Mouse (Mus musculus) adipocyte (in vitro differentiated cells): Measurements from ENCODE around the gene Gast.
"Not testable (repeated sequence)": the region's sequence is repeated elsewhere in the genome, so short reads cannot be mapped to it uniquely, and the experiment has no call there.

ENCODE experiments used
- DNase-seq: peaks from one replicate; pipeline ENCODE4 v3.0.0-alpha.2; 2016; ENCODE audit warnings: low spot score

The Gast gene

DNA sequence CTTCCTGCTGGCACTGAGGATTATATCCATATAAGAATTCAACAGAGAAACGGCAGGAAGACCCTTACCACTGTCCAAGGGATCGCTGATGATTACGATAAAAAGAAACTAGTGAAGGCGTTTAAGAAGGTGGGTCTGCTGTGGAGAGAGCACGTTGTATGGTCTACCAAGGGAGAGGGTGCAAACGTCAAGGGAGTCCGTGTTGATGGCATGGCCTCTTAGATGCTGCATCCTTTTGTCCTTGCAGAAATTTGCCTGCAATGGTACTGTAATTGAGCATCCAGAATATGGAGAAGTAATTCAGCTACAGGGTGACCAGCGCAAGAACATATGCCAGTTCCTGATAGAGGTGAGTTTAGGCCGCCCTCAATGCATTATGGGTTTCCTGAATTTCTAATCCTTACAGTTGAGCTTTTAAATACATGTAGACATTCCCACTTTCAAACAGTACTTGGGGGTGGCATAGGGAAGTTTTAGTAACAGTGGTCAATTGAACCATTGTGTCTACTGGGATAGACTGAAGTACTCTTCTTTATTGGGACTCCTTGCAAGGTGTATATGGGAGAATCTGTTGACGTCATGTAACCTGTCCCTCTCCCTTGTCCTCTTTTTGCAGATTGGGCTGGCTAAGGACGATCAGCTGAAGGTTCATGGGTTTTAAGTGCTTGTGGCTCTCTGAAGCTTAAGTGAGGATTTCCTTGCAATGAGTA lies 13.4 kb upstream of the Gast start:
- peak; percentile 25 for DNase-seq

DNA sequence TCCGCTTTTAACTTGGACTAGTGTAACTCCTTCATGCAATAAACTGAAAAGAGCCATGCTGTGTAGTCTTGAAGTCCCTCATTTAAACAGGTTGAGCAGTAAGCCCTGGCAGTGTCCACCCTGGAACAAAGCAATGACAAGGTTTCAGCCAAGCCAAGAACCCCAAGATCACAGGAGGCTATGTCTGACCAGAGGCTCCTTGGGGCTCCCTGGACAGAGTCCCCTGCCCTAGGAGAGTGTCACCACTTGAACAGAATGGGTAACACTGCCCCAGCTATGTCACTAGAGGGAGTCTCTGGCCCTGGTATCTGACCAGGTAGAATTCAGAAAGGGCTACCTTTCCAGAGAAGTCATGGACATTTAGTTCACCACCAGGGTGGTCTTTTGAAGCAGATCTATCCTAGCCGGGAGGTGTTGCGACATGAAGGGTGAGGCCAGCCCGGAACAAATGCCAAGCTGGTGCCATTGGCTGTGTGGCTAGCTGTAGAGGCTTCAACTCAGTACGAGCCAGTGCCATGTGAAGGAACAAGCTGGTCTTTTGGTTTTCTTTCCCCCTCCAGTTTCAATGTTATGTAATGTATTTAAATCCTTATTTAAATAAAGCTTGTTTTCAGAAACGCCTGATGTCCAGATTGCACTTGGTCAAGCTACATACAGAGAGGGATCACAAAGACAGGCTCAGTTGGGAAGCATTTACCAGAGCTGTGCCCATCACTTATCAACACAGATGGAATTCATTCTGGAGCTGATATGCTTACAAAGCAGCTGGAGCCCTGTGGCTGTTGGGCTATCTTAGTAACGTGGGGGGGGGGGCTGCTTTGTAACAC lies 12.5 kb upstream of the Gast start:
- DNase-seq, result peak; percentile 46

DNA sequence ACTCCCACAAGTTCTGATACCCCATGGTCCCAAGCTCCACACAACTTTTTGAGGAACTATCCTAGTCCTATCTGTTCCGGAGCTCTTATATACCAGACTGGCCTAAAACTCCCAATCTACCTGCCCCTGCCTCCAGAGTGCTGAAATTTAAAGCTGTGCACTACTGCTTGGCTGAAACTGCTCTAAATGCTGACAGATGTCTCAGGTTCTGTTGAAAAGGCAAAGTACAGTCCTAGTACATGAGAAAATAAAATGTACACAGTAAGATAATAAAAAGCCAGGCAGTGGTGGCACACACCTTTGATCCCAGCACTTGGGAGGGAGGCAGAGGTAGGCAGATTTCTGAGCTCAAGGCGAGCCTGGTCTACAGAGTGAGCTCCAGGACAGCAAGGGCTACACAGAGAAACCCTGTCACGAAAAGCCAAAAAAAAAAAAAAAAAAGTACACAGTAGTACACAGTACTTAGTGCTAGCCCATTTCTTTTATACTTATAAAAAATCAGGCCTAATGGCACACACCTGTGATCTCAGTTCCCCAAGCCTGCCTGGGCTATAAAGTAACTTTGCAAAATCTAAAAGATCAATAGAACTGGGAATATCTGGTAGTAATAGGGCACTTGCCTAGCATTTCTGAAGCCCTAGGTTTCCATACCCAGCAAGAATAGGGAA lies 11.5 kb upstream of the Gast start:
- no peak for DNase-seq

GRCm38 (mm10) chr11:100323578-100323977 lies 10.6 kb upstream of the Gast start:
- peak; percentile 83 for DNase-seq

- DNase-seq, result no peak
These were observed 9.1 kb upstream of the Gast start for GRCm38 (mm10) chr11:100325062-100325629.

GRCm38 (mm10) chr11:100327316-100327715 lies 6.9 kb upstream of the Gast start:
- no peak for DNase-seq

DNA sequence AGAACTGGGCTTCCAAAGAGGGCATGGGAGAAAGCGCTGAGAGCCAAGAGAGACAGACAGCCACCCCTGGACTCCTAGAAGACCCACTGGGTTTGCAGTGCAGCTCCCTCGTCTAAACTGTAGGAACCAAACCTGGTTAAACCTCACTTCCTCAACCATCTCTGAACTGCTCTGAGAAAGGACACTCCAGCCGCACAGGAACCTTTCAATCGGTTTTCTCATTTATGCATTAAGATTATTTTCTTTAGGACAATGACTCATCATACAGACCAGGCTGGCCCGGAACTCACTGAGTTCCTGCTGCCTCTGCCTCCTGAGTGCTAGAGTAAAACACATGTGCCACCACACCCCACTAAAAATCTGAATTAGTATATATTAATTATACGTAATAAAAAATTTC lies 6.4 kb upstream of the Gast start:
- DNase-seq, result no peak

- no peak for DNase-seq
These were observed 4.0 kb upstream of the Gast start for GRCm38 (mm10) chr11:100330235-100330634.

DNA sequence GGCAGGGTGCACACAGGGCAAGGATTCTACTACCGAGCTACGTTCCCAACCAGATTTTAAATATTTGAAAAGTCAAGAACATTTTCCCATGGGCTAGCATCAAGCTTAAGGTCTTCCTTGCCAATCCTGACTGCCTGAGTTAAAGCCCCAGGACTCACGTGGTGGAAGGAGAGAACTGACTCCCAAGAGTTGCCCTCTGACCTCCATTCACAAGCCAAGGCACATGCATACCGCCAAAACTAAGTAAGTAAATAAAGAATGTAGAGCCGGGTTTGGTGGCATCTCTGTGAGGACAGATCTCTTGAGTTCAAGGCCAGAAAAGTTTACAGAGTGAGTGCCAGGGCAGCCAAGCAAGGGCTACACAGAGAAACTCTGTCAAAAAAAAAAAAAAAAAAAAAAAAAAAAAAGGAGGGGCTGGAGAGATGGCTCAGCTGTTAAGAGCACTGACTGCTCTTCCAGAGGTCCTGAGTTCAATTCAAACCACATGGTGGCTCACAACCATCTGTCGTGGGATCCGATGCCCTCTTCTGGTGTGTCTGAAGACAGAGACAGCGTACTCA lies 3.3 kb upstream of the Gast start:
- DNase-seq, result peak; percentile 74

DNA sequence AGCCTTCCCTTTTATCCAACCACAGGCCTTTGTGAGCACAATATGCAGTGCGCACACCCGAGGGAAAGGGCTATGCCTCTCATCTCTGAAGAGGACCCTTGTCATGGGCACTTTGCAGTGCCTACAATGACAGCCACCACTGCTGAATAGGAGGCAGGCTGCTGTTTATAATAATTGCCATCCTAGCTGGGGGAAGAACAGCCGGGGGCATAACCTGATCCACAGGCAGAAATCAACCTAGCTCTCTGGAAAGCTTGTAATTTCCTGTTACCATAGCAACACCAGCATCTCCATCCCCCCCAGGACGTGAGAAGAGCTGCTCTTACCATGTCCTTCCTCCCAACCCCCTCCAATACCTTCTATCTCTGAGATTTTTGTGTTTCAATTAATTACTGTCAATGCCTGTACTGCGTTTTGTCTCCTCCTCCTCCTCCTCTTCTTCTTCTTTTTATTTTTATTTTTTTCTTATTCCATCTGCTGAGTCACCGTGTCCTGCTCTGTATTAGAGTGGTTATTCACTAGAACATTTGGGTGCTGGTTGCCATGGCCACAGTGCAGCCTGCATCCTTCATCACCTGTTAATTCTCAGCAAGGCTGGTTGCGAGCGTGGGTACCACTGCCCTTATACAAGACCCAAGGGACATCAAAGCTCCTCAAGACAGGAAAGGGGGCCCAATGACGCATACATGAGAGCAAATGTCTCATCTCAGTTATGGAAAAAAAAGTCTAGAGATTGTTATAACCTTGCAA lies 1.3 kb upstream of the Gast start:
- no peak for DNase-seq

GRCm38 (mm10) chr11:100335731-100336130 lies 1.5 kb downstream of the Gast start:
- DNase-seq, result no peak

DNA sequence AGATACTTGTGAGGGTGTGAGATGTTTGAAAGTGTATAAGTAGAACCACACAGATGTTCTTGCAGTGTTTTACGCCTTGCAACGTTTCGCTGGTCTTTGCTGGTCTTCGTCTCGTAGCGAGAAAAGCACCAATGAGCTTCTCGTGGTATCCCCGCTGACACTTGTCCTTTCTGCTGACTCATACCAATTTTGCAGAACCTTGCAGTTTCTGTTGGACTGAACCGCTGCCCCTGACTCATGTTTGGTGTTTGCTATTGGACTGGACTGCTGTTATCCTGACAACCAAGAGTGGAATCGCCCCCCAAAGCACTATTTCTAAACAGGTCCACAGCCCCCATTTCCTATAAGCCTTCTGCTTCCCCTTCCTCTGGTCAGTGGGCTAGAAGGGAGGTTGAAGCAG lies 10.1 kb downstream of the Gast start:
- DNase-seq, result no peak

DNA sequence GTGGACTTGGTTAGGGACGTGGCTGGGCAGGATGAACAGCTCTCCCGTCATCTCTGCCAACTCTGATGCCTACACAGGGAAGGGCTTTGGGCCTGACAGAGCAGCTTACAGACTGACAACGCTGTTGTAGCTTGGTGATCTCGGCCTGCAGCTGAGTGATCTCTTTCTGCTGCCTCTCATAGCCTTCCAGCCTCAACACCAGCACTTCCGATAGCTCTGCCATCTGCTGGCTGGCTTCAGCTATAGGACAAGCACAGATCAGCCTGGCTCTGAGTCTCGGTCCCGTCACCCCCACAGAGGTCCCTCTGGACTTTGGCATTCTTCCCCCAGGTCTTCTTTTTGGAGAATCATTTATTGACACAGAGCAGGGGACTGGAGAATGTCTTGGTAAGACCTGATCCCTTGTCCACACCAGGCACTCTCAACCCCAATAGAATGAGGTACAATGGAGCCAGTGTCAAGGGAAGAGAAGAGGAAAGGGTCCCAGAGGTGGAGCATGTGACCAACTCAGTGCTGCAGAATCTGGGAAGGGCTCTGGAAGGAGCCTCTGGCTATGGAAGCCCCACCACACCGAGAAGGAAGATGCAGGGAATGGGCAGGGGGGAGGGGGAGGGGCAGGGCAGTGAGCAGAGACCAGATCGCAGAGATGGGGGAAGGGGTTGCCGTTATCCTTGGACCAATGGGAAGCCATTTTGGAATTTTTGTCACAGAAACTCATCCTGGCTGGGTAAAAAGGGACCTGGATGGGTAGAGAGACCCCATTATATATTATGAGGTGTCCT lies 18.1 kb downstream of the Gast start:
- DNase-seq, result peak; percentile 60

DNA sequence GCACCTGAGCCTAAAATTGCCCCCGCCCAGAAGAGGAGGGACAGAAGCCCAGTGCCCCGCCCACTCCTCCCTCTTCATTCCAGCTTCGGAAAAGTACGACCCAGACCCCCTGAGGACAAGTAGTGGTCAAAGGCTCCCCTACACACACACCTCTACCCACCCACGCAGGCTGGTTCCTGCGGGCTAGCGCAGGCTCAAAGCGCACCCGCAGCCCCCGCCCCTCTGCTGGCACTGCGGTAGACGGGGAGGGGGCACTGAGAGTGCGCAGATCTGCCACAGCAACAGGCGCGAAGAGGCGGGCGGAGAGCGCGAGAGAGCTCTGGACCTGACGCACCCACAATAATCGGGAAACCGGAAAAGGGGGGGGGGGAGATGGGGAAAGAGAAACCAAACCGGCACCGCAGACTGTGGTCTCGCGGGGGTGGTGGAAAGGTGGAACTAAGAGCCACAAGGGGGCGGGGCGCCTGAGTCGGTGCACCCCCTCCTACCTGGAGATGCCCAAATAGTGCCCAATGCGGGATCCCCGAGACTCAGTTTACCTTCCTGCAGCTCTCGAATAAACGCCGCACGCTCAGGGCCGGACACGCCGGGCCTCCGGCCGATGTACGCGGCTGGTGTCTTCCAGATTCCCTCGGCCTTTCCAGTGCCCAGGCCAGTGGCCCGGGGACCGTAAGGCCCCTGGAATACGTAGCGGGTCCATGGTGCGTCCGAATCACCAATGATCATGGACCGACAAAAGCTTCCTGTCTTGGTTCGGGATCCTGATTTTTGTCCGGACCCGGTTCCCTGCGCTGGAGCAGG lies 21.1 kb downstream of the Gast start:
- DNase-seq, result no peak

GRCm38 (mm10) chr11:100355972-100356818 lies 22.0 kb downstream of the Gast start, which contains the start of gene Hap1:
TSS of gene Hap1 (minus strand) at chr11:100356128.
- no peak for DNase-seq

DNA sequence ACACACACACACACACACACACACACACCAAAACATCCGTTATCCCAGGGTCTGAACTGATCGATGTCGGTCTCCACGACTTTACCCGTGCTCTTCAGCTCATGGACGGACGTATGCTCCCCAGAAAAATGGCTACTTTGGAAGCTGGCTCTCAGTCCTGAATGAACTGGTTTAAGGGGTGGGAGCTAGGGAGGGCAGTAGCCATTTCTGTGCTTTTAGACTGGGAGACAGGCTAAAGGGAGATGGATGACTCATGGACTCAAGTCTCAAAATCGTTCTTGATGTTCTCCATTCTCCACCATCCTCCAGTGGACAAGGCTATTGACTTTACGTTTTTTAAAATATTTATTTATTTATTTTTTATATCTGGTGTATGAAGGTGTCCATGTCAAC lies 22.6 kb downstream of the Gast start:
- DNase-seq, result no peak

DNA sequence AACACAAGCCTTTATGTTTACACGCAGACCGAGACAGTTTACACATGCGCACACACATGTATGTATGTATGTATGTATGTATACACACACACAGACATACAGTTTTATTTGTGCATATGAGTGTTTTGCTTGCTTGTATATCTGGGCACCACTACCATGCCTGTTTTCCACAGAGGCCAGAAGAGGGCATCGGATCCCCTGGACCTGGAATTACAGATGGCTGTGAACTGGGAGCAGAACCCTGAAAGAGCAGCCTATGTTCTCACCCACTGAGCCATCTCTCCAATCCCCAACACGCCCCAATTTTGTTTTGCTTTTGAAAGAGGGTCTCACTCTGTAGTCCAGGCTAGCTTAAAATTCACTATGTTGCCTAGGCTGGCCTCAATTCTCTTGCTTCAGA lies 23.2 kb downstream of the Gast start:
- no peak for DNase-seq

- DNase-seq, result no peak
These were observed 26.0 kb downstream of the Gast start for GRCm38 (mm10) chr11:100360175-100360574.

- not testable (repeated sequence) for DNase-seq
These were observed 26.9 kb downstream of the Gast start for GRCm38 (mm10) chr11:100361059-100361458.
